Mouse (Mus musculus): Measurements from ENCODE around the gene Tmem108.
A peak's percentile ranks its signal among the peaks of the same experiment; 100 is the strongest.

The Tmem108 gene

GRCm38 (mm10) chr9:103636847-103637246 lies 124.8 kb downstream of the Tmem108 start:
- no peak for DNase-seq (ENCODE audit: low read depth, low spot score)

GRCm38 (mm10) chr9:103628861-103629469 lies 132.7 kb downstream of the Tmem108 start:
- DNase-seq (ENCODE audit: low read depth, low spot score), result no peak

GRCm38 (mm10) chr9:103627404-103627900 lies 134.2 kb downstream of the Tmem108 start:
- DNase-seq (ENCODE audit: low read depth, low spot score), result no peak

- DNase-seq (ENCODE audit: low read depth, low spot score), result no peak
Measured at GRCm38 (mm10) chr9:103626156-103626555, 135.5 kb downstream of the Tmem108 start.

- peak; percentile 67 for DNase-seq (ENCODE audit: low read depth, low spot score)
Measured at GRCm38 (mm10) chr9:103624649-103625048, 137.0 kb downstream of the Tmem108 start.

GRCm38 (mm10) chr9:103623560-103624316 lies 137.9 kb downstream of the Tmem108 start:
- no peak for DNase-seq (ENCODE audit: low read depth, low spot score)

GRCm38 (mm10) chr9:103622988-103623387 lies 138.6 kb downstream of the Tmem108 start:
- no peak for DNase-seq (ENCODE audit: low read depth, low spot score)

GRCm38 (mm10) chr9:103621870-103622269 lies 139.8 kb downstream of the Tmem108 start:
- DNase-seq (ENCODE audit: low read depth, low spot score), result no peak

GRCm38 (mm10) chr9:103620517-103621212 lies 141.0 kb downstream of the Tmem108 start:
- no peak for DNase-seq (ENCODE audit: low read depth, low spot score)

GRCm38 (mm10) chr9:103614260-103614659 lies 147.4 kb downstream of the Tmem108 start:
- DNase-seq (ENCODE audit: low read depth, low spot score), result no peak

- no peak for DNase-seq (ENCODE audit: low read depth, low spot score)
Measured at GRCm38 (mm10) chr9:103608161-103609058, 153.2 kb downstream of the Tmem108 start.

- DNase-seq (ENCODE audit: low read depth, low spot score), result no peak
Measured at GRCm38 (mm10) chr9:103606056-103606455, 155.6 kb downstream of the Tmem108 start.

GRCm38 (mm10) chr9:103603792-103604191 lies 157.8 kb downstream of the Tmem108 start:
- DNase-seq (ENCODE audit: low read depth, low spot score), result no peak

- no peak for DNase-seq (ENCODE audit: low read depth, low spot score)
Measured at GRCm38 (mm10) chr9:103601878-103602277, 159.8 kb downstream of the Tmem108 start.

- no peak for DNase-seq (ENCODE audit: low read depth, low spot score)
Measured at GRCm38 (mm10) chr9:103600834-103601233, 160.8 kb downstream of the Tmem108 start.

- no peak for DNase-seq (ENCODE audit: low read depth, low spot score)
Measured at GRCm38 (mm10) chr9:103599908-103600307, 161.7 kb downstream of the Tmem108 start.

- no peak for DNase-seq (ENCODE audit: low read depth, low spot score)
Measured at GRCm38 (mm10) chr9:103597861-103598260, 163.8 kb downstream of the Tmem108 start.

GRCm38 (mm10) chr9:103595190-103595837 lies 166.3 kb downstream of the Tmem108 start:
- peak; percentile 62 for DNase-seq (ENCODE audit: low read depth, low spot score)

- DNase-seq (ENCODE audit: low read depth, low spot score), result no peak
Measured at GRCm38 (mm10) chr9:103594423-103595189, 167.0 kb downstream of the Tmem108 start.

- no peak for DNase-seq (ENCODE audit: low read depth, low spot score)
Measured at GRCm38 (mm10) chr9:103593079-103593478, 168.6 kb downstream of the Tmem108 start.

All from forelimb bud, embryonic 11.5 days (tissue).